Mouse (Mus musculus) CH12.LX (cell line): ENCODE data around the gene Sv2a. TPM values are rescaled to one million over a fixed set of nuclear protein-coding genes. Genes with fewer than 3 reads are reported as not detected.

Experiments used
- DNase-seq: peaks from one replicate; pipeline ENCODE4 v3.0.0-alpha.2; 2013; ENCODE audit errors: extremely low read depth
- H3K27ac ChIP-seq: 2 replicates; pipeline ENCODE4 v1.5.1; 2012; ENCODE audit warnings: low read depth, mild to moderate bottlenecking, control low read depth, moderate library complexity; ENCODE audit not compliant: insufficient read depth
- H3K27me3 ChIP-seq: replicated peaks from 2 replicates; pipeline ENCODE3; 2012; ENCODE audit warnings: inconsistent platforms
- H3K36me3 ChIP-seq, 2 experiments: replicated peaks in 1 of 2; 2 replicates each; pipeline versions ENCODE3 to v1.6.1; 2012; ENCODE audit warnings: inconsistent platforms in 1 of 2, low read length in 1 of 2, mild to moderate bottlenecking in 1 of 2, mixed read lengths in 1 of 2, moderate library complexity in 1 of 2; ENCODE audit not compliant: control insufficient read depth in 1 of 2, insufficient read depth in 1 of 2
- H3K4me1 ChIP-seq, 2 experiments: 2 replicates each; pipeline ENCODE4 v1.6.1; 2012; ENCODE audit warnings: inconsistent platforms in 1 of 2, moderate library complexity in 1 of 2; ENCODE audit not compliant: insufficient read depth in 2 of 2, control insufficient read depth in 1 of 2
- H3K4me2 ChIP-seq: 2 replicates; pipeline ENCODE4 v1.6.1; 2012; ENCODE audit warnings: low read depth, mild to moderate bottlenecking, control low read depth; ENCODE audit not compliant: poor library complexity, insufficient read depth, severe bottlenecking
- H3K4me3 ChIP-seq, 3 experiments: fragments of 150-350 bp in 1 of 3; sonication (generic) in 1 of 3; replicated peaks in 1 of 3; 2 replicates each; pipeline versions ENCODE3 to v1.5.1; 2011 to 2012; ENCODE audit warnings: low read depth in 2 of 3, low read length in 2 of 3, mild to moderate bottlenecking in 2 of 3, moderate library complexity in 2 of 3, control low read depth in 1 of 3, improper control_type of control experiment in 1 of 3, inconsistent platforms in 1 of 3, mixed read lengths in 1 of 3; ENCODE audit not compliant: poor library complexity in 1 of 3
- H3K79me2 ChIP-seq: replicated peaks from 2 replicates; pipeline ENCODE4 v1.6.1; 2012; ENCODE audit warnings: mild to moderate bottlenecking, moderate library complexity; ENCODE audit not compliant: control insufficient read depth, poor library complexity, insufficient read depth, severe bottlenecking; ENCODE audit errors: extremely low read depth
- H3K9ac ChIP-seq: 2 replicates; pipeline ENCODE4 v1.6.1; 2012; ENCODE audit warnings: low read depth, mild to moderate bottlenecking, control low read depth, moderate library complexity; ENCODE audit not compliant: insufficient read depth
- H3K9me3 ChIP-seq: replicated peaks from 2 replicates; pipeline ENCODE3; 2012; ENCODE audit warnings: low read length, inconsistent platforms, mixed read lengths
- CHD1 ChIP-seq: IDR thresholded peaks from 2 replicates; pipeline ENCODE4 v1.6.1; 2012; ENCODE audit warnings: low read depth, low read length, improper control_type of control experiment, inconsistent platforms
- CHD2 ChIP-seq: IDR thresholded peaks from 2 replicates; pipeline ENCODE4 v1.6.1; 2011; ENCODE audit warnings: low read length, improper control_type of control experiment
- CTCF ChIP-seq, 2 experiments: IDR thresholded peaks in 1 of 2; conservative IDR thresholded peaks in 1 of 2; 2 replicates each; pipeline ENCODE4 v1.5.1; 2011 to 2012; ENCODE audit warnings: low read depth in 2 of 2, low read length in 2 of 2, improper control_type of control experiment in 1 of 2, inconsistent platforms in 1 of 2, mild to moderate bottlenecking in 1 of 2, moderate library complexity in 1 of 2
- ELF1 ChIP-seq: IDR thresholded peaks from 2 replicates; pipeline ENCODE4 v1.6.1; 2014; ENCODE audit warnings: low read depth, mild to moderate bottlenecking, inconsistent platforms, low read length, improper control_type of control experiment
- EP300 ChIP-seq: IDR thresholded peaks from 2 replicates; pipeline ENCODE4 v1.6.1; 2011; ENCODE audit warnings: low read length, improper control_type of control experiment
- ETS1 ChIP-seq: conservative IDR thresholded peaks from 2 replicates; pipeline ENCODE4 v1.6.1; 2012; ENCODE audit warnings: low read depth, mild to moderate bottlenecking, inconsistent platforms, low read length, improper control_type of control experiment, moderate library complexity
- GABPA ChIP-seq: IDR thresholded peaks from 2 replicates; pipeline ENCODE4 v1.6.1; 2012; ENCODE audit warnings: low read depth, low read length, improper control_type of control experiment, inconsistent platforms; ENCODE audit not compliant: insufficient replicate concordance
- HCFC1 ChIP-seq: IDR thresholded peaks from 2 replicates; pipeline ENCODE4 v1.6.1; 2012; ENCODE audit warnings: low read depth, mild to moderate bottlenecking, inconsistent platforms, low read length, improper control_type of control experiment
- IRF4 ChIP-seq: IDR thresholded peaks from 2 replicates; pipeline ENCODE4 v1.6.1; 2014; ENCODE audit warnings: low read depth, mild to moderate bottlenecking, inconsistent platforms, low read length, improper control_type of control experiment
- JUN ChIP-seq: IDR thresholded peaks from 2 replicates; pipeline ENCODE4 v1.6.1; 2011; ENCODE audit warnings: low read depth, mild to moderate bottlenecking, low read length, improper control_type of control experiment, moderate library complexity; ENCODE audit not compliant: insufficient read depth
- MAFK ChIP-seq: IDR thresholded peaks from 2 replicates; pipeline ENCODE4 v1.6.1; 2011; ENCODE audit warnings: low read length, improper control_type of control experiment; ENCODE audit not compliant: insufficient replicate concordance
- MAX ChIP-seq: IDR thresholded peaks from 2 replicates; pipeline ENCODE4 v1.6.1; 2011; ENCODE audit warnings: low read length, improper control_type of control experiment
- MAZ ChIP-seq: IDR thresholded peaks from 2 replicates; pipeline ENCODE4 v1.6.1; 2012; ENCODE audit warnings: low read depth, mild to moderate bottlenecking, inconsistent platforms, low read length, improper control_type of control experiment, moderate library complexity
- MYC ChIP-seq: IDR thresholded peaks from 2 replicates; pipeline ENCODE4 v1.6.1; 2011; ENCODE audit warnings: low read depth, mild to moderate bottlenecking, improper control_type of control experiment, low read length
- NRF1 ChIP-seq: IDR thresholded peaks from 2 replicates; pipeline ENCODE4 v1.6.1; 2014; ENCODE audit warnings: low read depth, mild to moderate bottlenecking, inconsistent platforms, low read length, improper control_type of control experiment, moderate library complexity
- PAX5 ChIP-seq: IDR thresholded peaks from 2 replicates; pipeline ENCODE4 v1.6.1; 2012; ENCODE audit warnings: low read length, inconsistent platforms, mixed read lengths
- POLR2A ChIP-seq: IDR thresholded peaks from 2 replicates; pipeline ENCODE4 v1.6.1; 2011; ENCODE audit warnings: low read depth, mild to moderate bottlenecking, improper control_type of control experiment, low read length
- SIN3A ChIP-seq: IDR thresholded peaks from 2 replicates; pipeline ENCODE4 v1.6.1; 2012; ENCODE audit warnings: low read length, improper control_type of control experiment, inconsistent platforms
- SMC3 ChIP-seq: IDR thresholded peaks from 2 replicates; pipeline ENCODE4 v1.6.1; 2011; ENCODE audit warnings: low read depth, low read length, improper control_type of control experiment
- TBP ChIP-seq: conservative IDR thresholded peaks from 2 replicates; pipeline ENCODE4 v1.6.1; 2011; ENCODE audit warnings: low read depth, low read length, improper control_type of control experiment
- TCF12 ChIP-seq: IDR thresholded peaks from 2 replicates; pipeline ENCODE4 v1.6.1; 2014; ENCODE audit warnings: low read depth, mild to moderate bottlenecking, inconsistent platforms, low read length, improper control_type of control experiment
- UBTF ChIP-seq: IDR thresholded peaks from 2 replicates; pipeline ENCODE4 v1.6.1; 2012; ENCODE audit warnings: low read depth, mild to moderate bottlenecking, inconsistent platforms, low read length, improper control_type of control experiment, moderate library complexity
- USF1 ChIP-seq: IDR thresholded peaks from 2 replicates; pipeline ENCODE4 v1.6.1; 2014; ENCODE audit warnings: low read depth, mild to moderate bottlenecking, inconsistent platforms, low read length, improper control_type of control experiment
- ZKSCAN1 ChIP-seq: IDR thresholded peaks from 2 replicates; pipeline ENCODE4 v1.6.1; 2012; ENCODE audit warnings: low read depth, inconsistent platforms, low read length, improper control_type of control experiment, borderline replicate concordance
- ZMIZ1 ChIP-seq: IDR thresholded peaks from 2 replicates; pipeline ENCODE4 v1.6.1; 2012; ENCODE audit warnings: low read depth, mild to moderate bottlenecking, inconsistent platforms, low read length, improper control_type of control experiment
- ZNF384 ChIP-seq: IDR thresholded peaks from 2 replicates; pipeline ENCODE4 v1.6.1; 2012; ENCODE audit warnings: low read depth, low read length, improper control_type of control experiment, inconsistent platforms
- dilution Hi-C: fragments of 300-500 bp; cut with MboI; formaldehyde crosslinking; loops from 2 replicates; pipeline ENCODE4 v1.14.3; 2020; ENCODE audit warnings: low sequenced_read_pairs; ENCODE audit not compliant: extremely low pct_unique_long_range_greater_than_20kb, extremely low pct_ligation_motif_present
- in situ Hi-C: fragments of 300-500 bp; cut with MboI; formaldehyde crosslinking; loops from 3 replicates; pipeline ENCODE4 v1.14.3; 2019; ENCODE audit warnings: low sequenced_read_pairs, low pct_ligation_motif_present, low pct_unique_long_range_greater_than_20kb, mixed read lengths
- polyA plus RNA-seq: library from polyadenylated mRNA; unstranded; fragments of >175 nt; gene quantifications from 2 replicates; pipeline ENCODE4 v1.2.1, GENCODE M21; 2012; ENCODE audit warnings: low read depth; ENCODE audit not compliant: insufficient read length
- total RNA-seq, 2 experiments: library from RNA; depleted of rRNA; stranded (reverse); fragments of 300-350 nt in 1 of 2; fragments of >200 nt in 1 of 2; gene quantifications; 2 replicates each; pipeline ENCODE4 v1.2.3; 2012 to 2014

The Sv2a gene
- total and polyA plus RNA-seq, 3 experiments: 1.1 to 6.7 (median 4.0) TPM

GRCm38 (mm10) chr3:96192977-96193376 lies 12.0 kb downstream of the Sv2a start:
- no peaks in the 10 kb centered on the region for H3K79me2 ChIP-seq
- TF ChIP-seq NRF1: no peak
- TF ChIP-seq CHD1: no peak
- no peak for TF ChIP-seq ZKSCAN1
- TF ChIP-seq EP300: no peak
- TF ChIP-seq SMC3: no peak
- no peak for TF ChIP-seq CHD2
- no peak for TF ChIP-seq GABPA
- TF ChIP-seq MYC: no peak
- no peak for TF ChIP-seq PAX5
- TF ChIP-seq IRF4: no peak
- no peak for TF ChIP-seq ZNF384
- TF ChIP-seq POLR2A: no peak
- TF ChIP-seq USF1: no peak
- TF ChIP-seq ETS1: no peak
- no peak for TF ChIP-seq SIN3A
- TF ChIP-seq HCFC1: no peak
- no peak for TF ChIP-seq CTCF (conservative IDR thresholded peaks at IDR 0.05 in 1 of 2, IDR thresholded peaks at IDR 0.05 in 1 of 2; ENCODE audit: low read depth in 2 of 2, low read length in 2 of 2)
- TF ChIP-seq MAX: no peak
- no peak for TF ChIP-seq MAZ
- TF ChIP-seq, all 38 proteins: peak for 0
- Histone ChIP-seq H3K4me3 (no peak overlapping the region), H3K4me1 (peaks cover 2 to 16% of the 10 kb centered on the region in 2 experiments; a peak in 3 of 4 replicates), H3K27ac (no peak overlapping the region), H3K9me3 (peaks cover 8% of the 10 kb centered on the region), H3K9ac (no peak overlapping the region), H3K4me2 (no peak overlapping the region), H3K27me3 (no peaks in the 10 kb centered on the region), H3K36me3 (peaks cover 21 to 77% of the 10 kb centered on the region in 2 experiments)
- in situ Hi-C loops (no loop called here), dilution Hi-C loops (no loop called here)
- no peak for DNase-seq

- in situ Hi-C loops (no loop called here), dilution Hi-C loops (no loop called here)
- no peak overlapping the region for H3K4me2 ChIP-seq
- no peak for TF ChIP-seq MYC
- TF ChIP-seq MAZ: no peak
- no peak for TF ChIP-seq SIN3A
- no peak for TF ChIP-seq JUN
- no peak for TF ChIP-seq ZNF384
- no peak for TF ChIP-seq ZMIZ1
- TF ChIP-seq ZKSCAN1: no peak
- TF ChIP-seq USF1: no peak
- TF ChIP-seq TBP: no peak
- TF ChIP-seq ELF1: no peak
- no peak for TF ChIP-seq SMC3
- no peak for TF ChIP-seq UBTF
- TF ChIP-seq CTCF (conservative IDR thresholded peaks at IDR 0.05 in 1 of 2, IDR thresholded peaks at IDR 0.05 in 1 of 2; ENCODE audit: low read depth in 2 of 2, low read length in 2 of 2): no peak
- TF ChIP-seq MAFK: no peak
- no peak for TF ChIP-seq PAX5
- no peak for TF ChIP-seq IRF4
- no peak for TF ChIP-seq TCF12
- TF ChIP-seq ETS1: no peak
- TF ChIP-seq, all 38 proteins: peak for 0
- Histone ChIP-seq H3K79me2 (no peaks in the 10 kb centered on the region), H3K9me3 (peaks cover 8% of the 10 kb centered on the region), H3K9ac (no peak overlapping the region), H3K4me3 (no peak overlapping the region), H3K27ac (no peak overlapping the region), H3K36me3 (peaks cover 12 to 58% of the 10 kb centered on the region in 2 experiments), H3K27me3 (no peaks in the 10 kb centered on the region), H3K4me1 (peaks cover 7 to 28% of the 10 kb centered on the region in 2 experiments)
- no peak for DNase-seq
Measured at GRCm38 (mm10) chr3:96194966-96195365, 14.0 kb downstream of the Sv2a start.
